Mouse (Mus musculus): ENCODE measurements around the gene Mapk9. TPM values are rescaled to one million over a fixed set of nuclear protein-coding genes. Genes with fewer than 3 reads are reported as not detected.

Gene Mapk9
- polyA plus RNA-seq, 1 experiment from 2014 or later = 30.2 TPM

- Histone ChIP-seq H3K4me3 (ENCODE audit: low read depth, low read length) (no peak overlapping the region), H3K4me1 (ENCODE audit: insufficient read depth, low read depth, low read length) (peaks cover 12% of the 10 kb centered on the region; the same call in 1 of the 2 replicates), H3K4me2 (replicated peaks; ENCODE audit: low read depth, low read length) (no peak overlapping the region), H3K9me3 (ENCODE audit: low read length) (no peaks in the 10 kb centered on the region), H3K27me3 (replicated peaks; ENCODE audit: insufficient read depth, low read length) (no peaks in the 10 kb centered on the region), H3K27ac (ENCODE audit: low read length) (no peak overlapping the region), H3K36me3 (ENCODE audit: insufficient read depth, low read length) (0 out of 2 replicates have a peak, but pooled peaks cover 3% of the 10 kb centered on the region), H3K9ac (replicated peaks; ENCODE audit: low read depth) (no peak overlapping the region)
- DNase-seq (ENCODE audit: low spot score) = no peak
- ATAC-seq = no peak
- WGBS = 68% methylated on average over 7 of the region's 7 CpGs
- no peak for TF ChIP-seq CTCF (IDR thresholded peaks at IDR 0.05)
- no peak for TF ChIP-seq EP300 (IDR thresholded peaks at IDR 0.05)
Observed at GRCm38 (mm10) chr11:49850331-49850730, 3.8 kb downstream of the Mapk9 start.

- Histone ChIP-seq H3K9me3 (ENCODE audit: low read length) (no peaks in the 10 kb centered on the region), H3K4me3 (ENCODE audit: low read depth, low read length) (no peak overlapping the region), H3K36me3 (ENCODE audit: insufficient read depth, low read length) (peaks cover 3% of the 10 kb centered on the region; the same call in 1 of the 2 replicates), H3K4me2 (replicated peaks; ENCODE audit: low read depth, low read length) (no peak overlapping the region), H3K9ac (replicated peaks; ENCODE audit: low read depth) (no peak overlapping the region), H3K4me1 (ENCODE audit: insufficient read depth, low read depth, low read length) (no peaks in the 10 kb centered on the region), H3K27ac (ENCODE audit: low read length) (no peak overlapping the region), H3K27me3 (replicated peaks; ENCODE audit: insufficient read depth, low read length) (no peaks in the 10 kb centered on the region)
- WGBS = 61% methylated on average over 5 of the region's 5 CpGs
- ATAC-seq (no peak), DNase-seq (ENCODE audit: low spot score) (no peak)
- TF ChIP-seq CTCF (IDR thresholded peaks at IDR 0.05) = no peak
- TF ChIP-seq EP300 (IDR thresholded peaks at IDR 0.05) = no peak
Observed at GRCm38 (mm10) chr11:49855144-49855543, 8.6 kb downstream of the Mapk9 start.

GRCm38 (mm10) chr11:49861139-49861538, 14.6 kb downstream of the Mapk9 start:
- WGBS = 80% methylated on average over 4 of the region's 4 CpGs
- H3K4me3 ChIP-seq (ENCODE audit: low read depth, low read length) = no peak overlapping the region
- no peak overlapping the region for H3K9ac ChIP-seq (replicated peaks; ENCODE audit: low read depth)
- no peak overlapping the region for H3K4me2 ChIP-seq (replicated peaks; ENCODE audit: low read depth, low read length)
- DNase-seq (ENCODE audit: low spot score) (no peak), ATAC-seq (no peak)
- no peak overlapping the region for H3K27ac ChIP-seq (ENCODE audit: low read length)
- TF ChIP-seq EP300 (IDR thresholded peaks at IDR 0.05) = no peak
- H3K4me1 ChIP-seq (ENCODE audit: insufficient read depth, low read depth, low read length) = no peaks in the 10 kb centered on the region; the same call in 1 of the 2 replicates
- no peaks in the 10 kb centered on the region for H3K9me3 ChIP-seq (ENCODE audit: low read length)
- H3K36me3 ChIP-seq (ENCODE audit: insufficient read depth, low read length) = peaks cover 4% of the 10 kb centered on the region; the same call in 1 of the 2 replicates
- no peaks in the 10 kb centered on the region for H3K27me3 ChIP-seq (replicated peaks; ENCODE audit: insufficient read depth, low read length)

GRCm38 (mm10) chr11:49863926-49864325, 17.4 kb downstream of the Mapk9 start:
- DNase-seq (ENCODE audit: low spot score) = no peak

GRCm38 (mm10) chr11:49867320-49867719, 20.8 kb downstream of the Mapk9 start:
- H3K36me3 ChIP-seq (ENCODE audit: insufficient read depth, low read length) = peaks cover 4% of the 10 kb centered on the region; the same call in 1 of the 2 replicates
- 83% methylated on average over 5 of the region's 5 CpGs for WGBS

More at GRCm38 (mm10) chr11:49863926-49864325, 17.4 kb downstream of the Mapk9 start:
- no peak overlapping the region for H3K4me3 ChIP-seq (ENCODE audit: low read depth, low read length)
- peaks cover 4% of the 10 kb centered on the region; the same call in 1 of the 2 replicates for H3K36me3 ChIP-seq (ENCODE audit: insufficient read depth, low read length)
- H3K27ac ChIP-seq (ENCODE audit: low read length) = no peak overlapping the region
- no peak overlapping the region for H3K9ac ChIP-seq (replicated peaks; ENCODE audit: low read depth)
- H3K27me3 ChIP-seq (replicated peaks; ENCODE audit: insufficient read depth, low read length) = no peaks in the 10 kb centered on the region
- H3K4me1 ChIP-seq (ENCODE audit: insufficient read depth, low read depth, low read length) = no peaks in the 10 kb centered on the region; the same call in 1 of the 2 replicates
- no peak overlapping the region for H3K4me2 ChIP-seq (replicated peaks; ENCODE audit: low read depth, low read length)
- TF ChIP-seq EP300 (IDR thresholded peaks at IDR 0.05) (no peak), CTCF (IDR thresholded peaks at IDR 0.05) (no peak)
- no peaks in the 10 kb centered on the region for H3K9me3 ChIP-seq (ENCODE audit: low read length)
- ATAC-seq = no peak

GRCm38 (mm10) chr11:49869762-49870161, 23.2 kb downstream of the Mapk9 start:
- Histone ChIP-seq H3K27ac (ENCODE audit: low read length) (no peak overlapping the region), H3K4me1 (ENCODE audit: insufficient read depth, low read depth, low read length) (no peaks in the 10 kb centered on the region), H3K9ac (replicated peaks; ENCODE audit: low read depth) (no peak overlapping the region), H3K4me2 (replicated peaks; ENCODE audit: low read depth, low read length) (no peak overlapping the region), H3K27me3 (replicated peaks; ENCODE audit: insufficient read depth, low read length) (no peaks in the 10 kb centered on the region), H3K9me3 (ENCODE audit: low read length) (no peaks in the 10 kb centered on the region), H3K4me3 (ENCODE audit: low read depth, low read length) (no peak overlapping the region), H3K36me3 (ENCODE audit: insufficient read depth, low read length) (no peaks in the 10 kb centered on the region; the same call in 1 of the 2 replicates)
- ATAC-seq = peak; percentile 55
- peak; percentile 83 for TF ChIP-seq CTCF (IDR thresholded peaks at IDR 0.05)
- no peak for TF ChIP-seq EP300 (IDR thresholded peaks at IDR 0.05)
- DNase-seq (ENCODE audit: low spot score) = peak; percentile 76

More at GRCm38 (mm10) chr11:49867320-49867719, 20.8 kb downstream of the Mapk9 start:
- Histone ChIP-seq H3K9ac (replicated peaks; ENCODE audit: low read depth) (no peak overlapping the region), H3K27me3 (replicated peaks; ENCODE audit: insufficient read depth, low read length) (no peaks in the 10 kb centered on the region), H3K4me3 (ENCODE audit: low read depth, low read length) (no peak overlapping the region), H3K4me1 (ENCODE audit: insufficient read depth, low read depth, low read length) (no peaks in the 10 kb centered on the region), H3K4me2 (replicated peaks; ENCODE audit: low read depth, low read length) (no peak overlapping the region), H3K27ac (ENCODE audit: low read length) (no peak overlapping the region), H3K9me3 (ENCODE audit: low read length) (no peaks in the 10 kb centered on the region)
- no peak for ATAC-seq
- DNase-seq (ENCODE audit: low spot score) = no peak
- TF ChIP-seq CTCF (IDR thresholded peaks at IDR 0.05) = no peak
- TF ChIP-seq EP300 (IDR thresholded peaks at IDR 0.05) = no peak

GRCm38 (mm10) chr11:49871914-49872313, 25.4 kb downstream of the Mapk9 start:
- TF ChIP-seq CTCF (IDR thresholded peaks at IDR 0.05) = peak; percentile 75
- no peak for TF ChIP-seq EP300 (IDR thresholded peaks at IDR 0.05)
- no peaks in the 10 kb centered on the region; the same call in 1 of the 2 replicates for H3K36me3 ChIP-seq (ENCODE audit: insufficient read depth, low read length)
- DNase-seq (ENCODE audit: low spot score) (peak; percentile 54), ATAC-seq (no peak)
- no peak overlapping the region for H3K4me3 ChIP-seq (ENCODE audit: low read depth, low read length)
- H3K4me1 ChIP-seq (ENCODE audit: insufficient read depth, low read depth, low read length) = no peaks in the 10 kb centered on the region
- 54% methylated on average over 6 of the region's 6 CpGs for WGBS
- no peaks in the 10 kb centered on the region for H3K27me3 ChIP-seq (replicated peaks; ENCODE audit: insufficient read depth, low read length)
- no peaks in the 10 kb centered on the region for H3K9me3 ChIP-seq (ENCODE audit: low read length)
- H3K9ac ChIP-seq (replicated peaks; ENCODE audit: low read depth) = no peak overlapping the region
- H3K4me2 ChIP-seq (replicated peaks; ENCODE audit: low read depth, low read length) = no peak overlapping the region
- H3K27ac ChIP-seq (ENCODE audit: low read length) = no peak overlapping the region

All from lung, postnatal 0 days (tissue).